Mouse (Mus musculus): ENCODE results near the gene 4933425L06Rik.

GRCm38 (mm10) chr13:105134397-105134796, 52.5 kb downstream of the 4933425L06Rik start:
- no peak for TF ChIP-seq CTCF (conservative IDR thresholded peaks at IDR 0.05 in 1 of 2, IDR thresholded peaks at IDR 0.05 in 1 of 2; ENCODE audit: low read depth in 2 of 2, low read length in 2 of 2)
- TF ChIP-seq USF2 (conservative IDR thresholded peaks at IDR 0.05; ENCODE audit: low read depth, low read length): no peak
- no peak for TF ChIP-seq PAX5 (IDR thresholded peaks at IDR 0.05; ENCODE audit: low read length)
- TF ChIP-seq BHLHE40 (IDR thresholded peaks at IDR 0.05; ENCODE audit: low read depth, low read length): no peak

Data from CH12.LX (cell line).